Mouse (Mus musculus): ENCODE results near the gene Slc12a7. TPM values are rescaled to one million over a fixed set of nuclear protein-coding genes. Genes with fewer than 3 reads are reported as not detected.

Gene Slc12a7
- polyA plus RNA-seq, 1 experiment from 2014 or later: 28.7 TPM

GRCm38 (mm10) chr13:73762938-73763337 lies 30.0 kb downstream of the Slc12a7 start:
- H3K9ac ChIP-seq (ENCODE audit: low read depth, low read length): no peak overlapping the region
- H3K4me2 ChIP-seq (replicated peaks; ENCODE audit: low read depth, low read length): peak overlapping the region; percentile 92
- peaks cover 5% of the 10 kb centered on the region; the same call in 1 of the 2 replicates for H3K36me3 ChIP-seq (ENCODE audit: control insufficient read depth, insufficient read depth, low read length)
- H3K9me3 ChIP-seq (ENCODE audit: control insufficient read depth, low read length): no peaks in the 10 kb centered on the region
- H3K4me1 ChIP-seq (ENCODE audit: control insufficient read depth, insufficient read depth, low read length): peaks cover 23% of the 10 kb centered on the region
- 39% methylated on average over 6 of the region's 6 CpGs for WGBS
- peak overlapping the region; percentile 61 for H3K4me3 ChIP-seq (ENCODE audit: low read length)
- 0 out of 2 replicates have a peak overlapping the region, but pooled peaks have one; percentile 6 for H3K27ac ChIP-seq (ENCODE audit: low read depth, low read length)
- no peaks in the 10 kb centered on the region for H3K27me3 ChIP-seq (ENCODE audit: control insufficient read depth, insufficient read depth, low read length)
- ATAC-seq (ENCODE audit: low FRiP score, low TSS enrichment): peak; percentile 24

- H3K36me3 ChIP-seq (ENCODE audit: control insufficient read depth, insufficient read depth, low read length): peaks cover 8% of the 10 kb centered on the region; the same call in 1 of the 2 replicates
- H3K27ac ChIP-seq (ENCODE audit: low read depth, low read length): peak overlapping the region; percentile 67
- no peaks in the 10 kb centered on the region for H3K9me3 ChIP-seq (ENCODE audit: control insufficient read depth, low read length)
- peak; percentile 92 for ATAC-seq (ENCODE audit: low FRiP score, low TSS enrichment)
- peak overlapping the region; percentile 61 for H3K4me3 ChIP-seq (ENCODE audit: low read length)
- H3K4me1 ChIP-seq (ENCODE audit: control insufficient read depth, insufficient read depth, low read length): peaks cover 26% of the 10 kb centered on the region
- peak overlapping the region; percentile 92 for H3K4me2 ChIP-seq (replicated peaks; ENCODE audit: low read depth, low read length)
- H3K9ac ChIP-seq (ENCODE audit: low read depth, low read length): peak overlapping the region; percentile 68
- under 1% methylated on average over 67 of the region's 70 CpGs for WGBS
- H3K27me3 ChIP-seq (ENCODE audit: control insufficient read depth, insufficient read depth, low read length): no peaks in the 10 kb centered on the region
Observed at GRCm38 (mm10) chr13:73763439-73764255, 30.8 kb downstream of the Slc12a7 start.

GRCm38 (mm10) chr13:73764256-73764775 lies 31.4 kb downstream of the Slc12a7 start:
- Histone ChIP-seq H3K4me2 (replicated peaks; ENCODE audit: low read depth, low read length) (peak overlapping the region; percentile 92), H3K9me3 (ENCODE audit: control insufficient read depth, low read length) (no peaks in the 10 kb centered on the region), H3K27me3 (ENCODE audit: control insufficient read depth, insufficient read depth, low read length) (no peaks in the 10 kb centered on the region), H3K36me3 (ENCODE audit: control insufficient read depth, insufficient read depth, low read length) (peaks cover 8% of the 10 kb centered on the region; the same call in 1 of the 2 replicates), H3K9ac (ENCODE audit: low read depth, low read length) (peak overlapping the region; percentile 68), H3K4me1 (ENCODE audit: control insufficient read depth, insufficient read depth, low read length) (peaks cover 29% of the 10 kb centered on the region), H3K4me3 (ENCODE audit: low read length) (peak overlapping the region; percentile 61), H3K27ac (ENCODE audit: low read depth, low read length) (peak overlapping the region; percentile 67)
- WGBS: 2% methylated on average over 11 of the region's 11 CpGs
- peak; percentile 3; the same call in 1 of the 2 replicates for ATAC-seq (ENCODE audit: low FRiP score, low TSS enrichment)

- Histone ChIP-seq H3K4me1 (ENCODE audit: control insufficient read depth, insufficient read depth, low read length) (peaks cover 35% of the 10 kb centered on the region), H3K9ac (ENCODE audit: low read depth, low read length) (peak overlapping the region; percentile 68)
- no peak for ATAC-seq (ENCODE audit: low FRiP score, low TSS enrichment)
Observed at GRCm38 (mm10) chr13:73765393-73765792, 32.5 kb downstream of the Slc12a7 start.

GRCm38 (mm10) chr13:73767224-73767623 lies 34.3 kb downstream of the Slc12a7 start:
- no peaks in the 10 kb centered on the region for H3K27me3 ChIP-seq (ENCODE audit: control insufficient read depth, insufficient read depth, low read length)
- H3K4me3 ChIP-seq (ENCODE audit: low read length): no peak overlapping the region
- no peak overlapping the region for H3K9ac ChIP-seq (ENCODE audit: low read depth, low read length)
- H3K4me1 ChIP-seq (ENCODE audit: control insufficient read depth, insufficient read depth, low read length): peaks cover 45% of the 10 kb centered on the region
- no peaks in the 10 kb centered on the region for H3K9me3 ChIP-seq (ENCODE audit: control insufficient read depth, low read length)
- H3K4me2 ChIP-seq (replicated peaks; ENCODE audit: low read depth, low read length): no peak overlapping the region
- 71% methylated on average over 8 of the region's 8 CpGs for whole genome bisulfite sequencing
- H3K27ac ChIP-seq (ENCODE audit: low read depth, low read length): no peak overlapping the region
- H3K36me3 ChIP-seq (ENCODE audit: control insufficient read depth, insufficient read depth, low read length): peaks cover 8% of the 10 kb centered on the region; the same call in 1 of the 2 replicates
- ATAC-seq (ENCODE audit: low FRiP score, low TSS enrichment): no peak

More at GRCm38 (mm10) chr13:73765393-73765792, 32.5 kb downstream of the Slc12a7 start:
- Histone ChIP-seq H3K36me3 (ENCODE audit: control insufficient read depth, insufficient read depth, low read length) (peaks cover 8% of the 10 kb centered on the region; the same call in 1 of the 2 replicates), H3K27me3 (ENCODE audit: control insufficient read depth, insufficient read depth, low read length) (no peaks in the 10 kb centered on the region), H3K4me2 (replicated peaks; ENCODE audit: low read depth, low read length) (peak overlapping the region; percentile 92), H3K27ac (ENCODE audit: low read depth, low read length) (no peak overlapping the region), H3K9me3 (ENCODE audit: control insufficient read depth, low read length) (no peaks in the 10 kb centered on the region), H3K4me3 (ENCODE audit: low read length) (peak overlapping the region; percentile 61)
- WGBS: 71% methylated on average over 4 of the region's 4 CpGs

- ATAC-seq (ENCODE audit: low FRiP score, low TSS enrichment): no peak
- H3K9ac ChIP-seq (ENCODE audit: low read depth, low read length): no peak overlapping the region
Observed at GRCm38 (mm10) chr13:73767754-73768153, 34.9 kb downstream of the Slc12a7 start.

GRCm38 (mm10) chr13:73768311-73768710 lies 35.4 kb downstream of the Slc12a7 start:
- no peak for ATAC-seq (ENCODE audit: low FRiP score, low TSS enrichment)

More at GRCm38 (mm10) chr13:73767754-73768153, 34.9 kb downstream of the Slc12a7 start:
- H3K4me2 ChIP-seq (replicated peaks; ENCODE audit: low read depth, low read length): no peak overlapping the region
- no peaks in the 10 kb centered on the region for H3K9me3 ChIP-seq (ENCODE audit: control insufficient read depth, low read length)
- 62% methylated on average over 5 of the region's 5 CpGs for WGBS
- H3K36me3 ChIP-seq (ENCODE audit: control insufficient read depth, insufficient read depth, low read length): peaks cover 8% of the 10 kb centered on the region; the same call in 1 of the 2 replicates
- H3K27ac ChIP-seq (ENCODE audit: low read depth, low read length): no peak overlapping the region
- no peaks in the 10 kb centered on the region for H3K27me3 ChIP-seq (ENCODE audit: control insufficient read depth, insufficient read depth, low read length)
- no peak overlapping the region for H3K4me3 ChIP-seq (ENCODE audit: low read length)
- peaks cover 50% of the 10 kb centered on the region for H3K4me1 ChIP-seq (ENCODE audit: control insufficient read depth, insufficient read depth, low read length)

GRCm38 (mm10) chr13:73769916-73770682 lies 37.2 kb downstream of the Slc12a7 start:
- Histone ChIP-seq H3K4me2 (replicated peaks; ENCODE audit: low read depth, low read length) (no peak overlapping the region), H3K9me3 (ENCODE audit: control insufficient read depth, low read length) (no peaks in the 10 kb centered on the region), H3K27ac (ENCODE audit: low read depth, low read length) (no peak overlapping the region), H3K27me3 (ENCODE audit: control insufficient read depth, insufficient read depth, low read length) (no peaks in the 10 kb centered on the region), H3K4me1 (ENCODE audit: control insufficient read depth, insufficient read depth, low read length) (peaks cover 48% of the 10 kb centered on the region), H3K9ac (ENCODE audit: low read depth, low read length) (no peak overlapping the region), H3K4me3 (ENCODE audit: low read length) (no peak overlapping the region), H3K36me3 (ENCODE audit: control insufficient read depth, insufficient read depth, low read length) (peaks cover 8% of the 10 kb centered on the region; the same call in 1 of the 2 replicates)
- WGBS: 35% methylated on average over 4 of the region's 4 CpGs
- ATAC-seq (ENCODE audit: low FRiP score, low TSS enrichment): peak; percentile 54

More at GRCm38 (mm10) chr13:73768311-73768710, 35.4 kb downstream of the Slc12a7 start:
- no peak overlapping the region for H3K4me2 ChIP-seq (replicated peaks; ENCODE audit: low read depth, low read length)
- no peaks in the 10 kb centered on the region for H3K9me3 ChIP-seq (ENCODE audit: control insufficient read depth, low read length)
- H3K27me3 ChIP-seq (ENCODE audit: control insufficient read depth, insufficient read depth, low read length): no peaks in the 10 kb centered on the region
- H3K4me3 ChIP-seq (ENCODE audit: low read length): no peak overlapping the region
- peaks cover 54% of the 10 kb centered on the region for H3K4me1 ChIP-seq (ENCODE audit: control insufficient read depth, insufficient read depth, low read length)
- peaks cover 8% of the 10 kb centered on the region; the same call in 1 of the 2 replicates for H3K36me3 ChIP-seq (ENCODE audit: control insufficient read depth, insufficient read depth, low read length)
- H3K27ac ChIP-seq (ENCODE audit: low read depth, low read length): no peak overlapping the region
- WGBS: 66% methylated on average over 3 of the region's 3 CpGs
- H3K9ac ChIP-seq (ENCODE audit: low read depth, low read length): no peak overlapping the region

Data from kidney, embryonic 14.5 days (tissue).